Mouse (Mus musculus) liver, adult 2 months (tissue): ENCODE results near the gene Ms4a6c.

Experiments
- CTCF ChIP-seq: fragments of 200-500 bp; IDR thresholded peaks from 2 replicates; pipeline ENCODE4 v1.5.1; 2011; ENCODE audit warnings: low read depth, low read length, control low read depth
- POLR2A ChIP-seq: fragments of 200-500 bp; IDR thresholded peaks from 2 replicates; pipeline ENCODE4 v1.6.1; 2011; ENCODE audit warnings: low read length, control low read depth; ENCODE audit not compliant: insufficient read depth; ENCODE audit errors: extremely low read depth

GRCm38 (mm10) chr19:11500796-11501195 is 31.6 kb downstream of the Ms4a6c start:
- TF ChIP-seq CTCF = no peak
- TF ChIP-seq POLR2A = no peak
